Mouse (Mus musculus) liver, embryonic 11.5 days (tissue): ENCODE results near the gene Fgfr2. TPM values are rescaled to one million over a fixed set of nuclear protein-coding genes. Genes with fewer than 3 reads are reported as not detected.

ENCODE experiments used
- ATAC-seq: fragments of 200-750 bp; cut with Nextera tagmentation; replicated peaks from 2 replicates; pipeline ENCODE4 v1.8.0; 2017; ENCODE audit warnings: moderate number of reproducible peaks, mild to moderate bottlenecking, moderate TSS enrichment, moderate library complexity; ENCODE audit not compliant: low FRiP score
- DNase-seq: peaks from one replicate; pipeline ENCODE4 v3.0.0-alpha.2; 2017; ENCODE audit warnings: low spot score
- H3K27ac ChIP-seq: fragments of 300-500 bp; sonication (generic); 2 replicates; pipeline ENCODE4 v1.5.1; 2014; ENCODE audit warnings: mild to moderate bottlenecking, low read depth, low read length, control low read depth
- H3K27me3 ChIP-seq: fragments of 300-500 bp; sonication (generic); replicated peaks from 2 replicates; pipeline ENCODE4 v1.6.1; 2014; ENCODE audit warnings: low read length, mixed read lengths; ENCODE audit not compliant: control insufficient read depth, insufficient read depth
- H3K36me3 ChIP-seq: fragments of 300-500 bp; sonication (generic); 2 replicates; pipeline ENCODE4 v1.6.1; 2014; ENCODE audit warnings: mild to moderate bottlenecking, low read length, moderate library complexity, mixed read lengths; ENCODE audit not compliant: control insufficient read depth, insufficient read depth
- H3K4me1 ChIP-seq: fragments of 300-500 bp; sonication (generic); replicated peaks from 2 replicates; pipeline ENCODE4 v1.6.1; 2014; ENCODE audit warnings: low read length, mixed read lengths; ENCODE audit not compliant: control insufficient read depth, insufficient read depth
- H3K4me2 ChIP-seq: fragments of 300-500 bp; sonication (generic); 2 replicates; pipeline ENCODE4 v1.6.1; 2014; ENCODE audit warnings: mild to moderate bottlenecking, control low read depth, moderate library complexity
- H3K4me3 ChIP-seq: fragments of 300-500 bp; sonication (generic); 2 replicates; pipeline ENCODE4 v1.5.1; 2014; ENCODE audit warnings: low read depth, low read length, control low read depth
- H3K9ac ChIP-seq: fragments of 300-500 bp; sonication (generic); 2 replicates; pipeline ENCODE4 v1.6.1; 2014; ENCODE audit warnings: low read depth, low read length, control low read depth
- H3K9me3 ChIP-seq: fragments of 300-500 bp; sonication (generic); 2 replicates; pipeline ENCODE4 v1.6.1; 2016; ENCODE audit warnings: low read length, inconsistent platforms, mixed read lengths; ENCODE audit not compliant: control insufficient read depth
- WGBS: fragments of 180-500 bp; shearing (Covaris S2); extraction: QIAGEN DNeasy Blood & Tissue Kit; methylation state at CpG from one replicate; pipeline ENCODE4 v1.1.7; 2014; 5-methylcytosine and 5-hydroxymethylcytosine counted together
- polyA plus RNA-seq: library from polyadenylated mRNA; unstranded; fragments of >200 nt; fragmentation: Nextera tagmentation; extraction: Ambion mirVana; gene quantifications from 2 replicates; pipeline ENCODE4 v1.2.1, GENCODE M21; 2014

Gene Fgfr2
- polyA plus RNA-seq, 1 experiment from 2014 or later, result 32.6 TPM

DNA sequence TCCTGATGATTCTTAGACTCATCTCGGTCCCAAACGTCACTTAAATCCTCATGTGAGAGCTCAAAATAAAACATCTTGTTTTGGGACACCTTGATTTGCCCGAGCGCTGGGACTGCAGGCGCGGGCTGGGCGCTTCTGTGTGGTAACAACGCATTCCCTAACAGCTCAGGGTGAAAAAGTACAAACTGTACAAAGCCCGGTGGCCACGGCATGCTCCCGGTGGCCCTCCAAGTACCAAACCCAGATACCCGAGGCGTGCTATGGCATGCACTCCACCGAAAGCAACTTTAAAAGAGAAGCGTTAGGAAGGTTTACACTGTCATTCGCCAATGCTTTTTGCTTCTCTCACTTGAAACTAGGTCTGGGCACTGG lies 2187.7 kb downstream of the Fgfr2 start:
- Histone ChIP-seq H3K9ac (no peak overlapping the region), H3K9me3 (no peaks in the 10 kb centered on the region), H3K4me1 (no peaks in the 10 kb centered on the region; the same call in 1 of the 2 replicates), H3K4me2 (peak overlapping the region; percentile 69), H3K27ac (no peak overlapping the region), H3K4me3 (peak overlapping the region; percentile 45), H3K36me3 (no peaks in the 10 kb centered on the region), H3K27me3 (peaks cover 62% of the 10 kb centered on the region)
- DNase-seq (no peak), ATAC-seq (no peak)
- 12% methylated on average over 16 of the region's 16 CpGs for WGBS

DNA sequence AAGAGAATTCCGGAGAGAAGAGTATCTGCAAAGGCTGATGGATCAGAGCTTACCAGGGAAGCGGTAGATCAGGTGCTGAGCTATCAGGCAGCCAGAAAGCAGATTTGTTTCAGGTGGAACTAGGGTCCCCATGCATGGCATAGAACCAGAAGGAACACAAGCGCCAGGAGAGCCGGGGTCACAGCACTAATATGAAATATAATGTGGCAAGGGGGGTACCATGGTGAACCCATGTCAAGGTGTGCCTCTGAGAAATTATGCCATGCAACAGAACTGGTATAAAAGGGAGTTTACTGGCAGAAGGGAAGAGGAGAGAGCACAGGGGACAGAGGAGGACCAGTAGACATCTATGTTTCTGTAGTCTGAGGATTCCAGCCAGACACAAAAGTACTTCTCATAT lies 2188.5 kb downstream of the Fgfr2 start:
- H3K9me3 ChIP-seq, result no peaks in the 10 kb centered on the region
- H3K4me2 ChIP-seq, result no peak overlapping the region
- DNase-seq, result no peak
- no peak overlapping the region for H3K9ac ChIP-seq
- peaks cover 62% of the 10 kb centered on the region for H3K27me3 ChIP-seq
- H3K4me1 ChIP-seq, result no peaks in the 10 kb centered on the region; the same call in 1 of the 2 replicates
- 68% methylated on average over 4 of the region's 4 CpGs for WGBS
- H3K27ac ChIP-seq, result no peak overlapping the region
- no peak for ATAC-seq
- no peak overlapping the region for H3K4me3 ChIP-seq
- H3K36me3 ChIP-seq, result no peaks in the 10 kb centered on the region

DNA sequence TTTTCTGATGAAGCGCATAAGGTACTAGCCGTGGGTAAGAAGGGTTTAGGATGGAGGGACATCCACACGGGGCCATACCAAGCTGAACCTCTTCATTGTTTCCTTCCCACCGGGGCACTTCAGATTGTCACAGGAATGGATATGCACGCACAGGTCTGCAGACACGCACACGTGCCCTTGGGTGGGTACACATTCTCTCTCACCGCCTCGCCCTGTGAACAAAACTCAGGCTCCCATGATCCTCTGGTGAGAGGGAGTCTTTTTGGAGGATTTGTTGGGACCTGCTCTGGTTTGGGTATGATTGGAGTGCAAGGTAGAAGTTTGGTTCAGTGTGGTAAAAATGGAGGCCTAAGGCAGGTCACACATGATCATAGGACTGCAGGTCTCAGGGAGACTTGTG lies 2190.2 kb downstream of the Fgfr2 start:
- Histone ChIP-seq H3K36me3 (no peaks in the 10 kb centered on the region), H3K4me2 (no peak overlapping the region), H3K27me3 (peaks cover 49% of the 10 kb centered on the region), H3K9ac (no peak overlapping the region), H3K9me3 (no peaks in the 10 kb centered on the region), H3K27ac (no peak overlapping the region), H3K4me1 (no peaks in the 10 kb centered on the region; the same call in 1 of the 2 replicates), H3K4me3 (no peak overlapping the region)
- 82% methylated on average over 9 of the region's 9 CpGs for WGBS
- DNase-seq (no peak), ATAC-seq (no peak)

DNA sequence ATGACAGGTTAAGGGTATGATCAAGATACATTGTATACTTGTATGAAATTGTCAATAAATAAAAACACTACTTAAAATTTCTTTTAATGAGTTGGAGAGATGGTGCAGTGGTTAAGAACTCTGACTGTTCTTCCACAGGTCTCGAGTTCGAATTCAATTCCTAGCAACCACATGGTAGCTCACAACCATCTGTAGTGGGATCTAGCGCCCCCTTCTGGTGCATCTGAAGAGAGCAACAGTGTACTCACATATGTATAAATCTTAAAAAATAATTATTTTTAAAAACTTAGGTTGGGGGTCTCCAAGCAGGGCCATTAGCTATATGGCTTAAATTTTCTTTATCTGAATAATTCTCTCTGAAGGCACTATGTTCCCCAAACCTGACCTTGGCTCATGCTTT lies 2192.7 kb downstream of the Fgfr2 start:
- H3K27ac ChIP-seq, result no peak overlapping the region
- H3K9me3 ChIP-seq, result no peaks in the 10 kb centered on the region
- no peak overlapping the region for H3K4me2 ChIP-seq
- H3K27me3 ChIP-seq, result peaks cover 24% of the 10 kb centered on the region
- DNase-seq (no peak), ATAC-seq (no peak)
- no peak overlapping the region for H3K9ac ChIP-seq
- WGBS, result 56% methylated on average over 3 of the region's 3 CpGs
- no peaks in the 10 kb centered on the region for H3K36me3 ChIP-seq
- no peaks in the 10 kb centered on the region for H3K4me1 ChIP-seq
- no peak overlapping the region for H3K4me3 ChIP-seq

DNA sequence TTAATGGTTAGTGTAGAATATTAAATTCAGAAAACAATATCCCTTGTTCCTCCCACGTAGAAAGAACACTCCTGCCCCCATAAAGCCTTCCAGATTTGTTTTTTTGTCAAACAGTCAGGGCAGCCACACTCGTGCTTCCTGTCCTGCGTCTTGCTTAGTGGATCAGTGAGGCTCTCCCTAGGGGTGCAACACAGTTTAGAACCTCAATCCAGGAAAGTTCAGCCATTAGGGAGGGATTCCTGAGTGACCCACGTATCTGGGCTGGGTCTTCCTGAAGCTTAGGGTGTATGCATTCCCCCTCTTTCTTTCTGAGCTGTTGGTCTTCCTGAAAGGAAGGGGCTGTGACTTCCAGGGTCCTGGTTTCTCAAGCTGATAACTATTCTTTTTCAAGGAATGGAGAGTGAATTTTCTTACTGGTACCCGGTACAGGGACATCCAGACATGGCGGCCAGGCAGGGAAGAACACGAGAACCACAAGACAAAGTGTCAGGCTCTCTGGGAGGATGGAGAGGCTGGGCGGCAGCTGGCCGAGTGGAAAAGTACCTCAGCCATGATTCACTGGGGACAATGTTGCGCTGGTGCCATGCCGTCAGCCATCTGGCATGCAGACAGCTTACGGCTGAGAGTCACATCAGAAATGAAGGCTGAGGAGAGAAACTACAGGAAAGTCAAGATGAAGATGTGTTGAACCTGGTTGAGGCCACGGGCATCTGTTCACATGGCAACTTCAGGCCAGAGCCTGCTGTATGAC lies 2200.0 kb downstream of the Fgfr2 start:
- no peak for ATAC-seq
- H3K27ac ChIP-seq, result no peak overlapping the region
- H3K9me3 ChIP-seq, result no peaks in the 10 kb centered on the region
- no peak overlapping the region for H3K9ac ChIP-seq
- H3K27me3 ChIP-seq, result no peaks in the 10 kb centered on the region
- no peak overlapping the region for H3K4me3 ChIP-seq
- H3K36me3 ChIP-seq, result no peaks in the 10 kb centered on the region
- no peak for DNase-seq
- WGBS, result 67% methylated on average over 13 of the region's 13 CpGs
- no peak overlapping the region for H3K4me2 ChIP-seq
- H3K4me1 ChIP-seq, result no peaks in the 10 kb centered on the region

DNA sequence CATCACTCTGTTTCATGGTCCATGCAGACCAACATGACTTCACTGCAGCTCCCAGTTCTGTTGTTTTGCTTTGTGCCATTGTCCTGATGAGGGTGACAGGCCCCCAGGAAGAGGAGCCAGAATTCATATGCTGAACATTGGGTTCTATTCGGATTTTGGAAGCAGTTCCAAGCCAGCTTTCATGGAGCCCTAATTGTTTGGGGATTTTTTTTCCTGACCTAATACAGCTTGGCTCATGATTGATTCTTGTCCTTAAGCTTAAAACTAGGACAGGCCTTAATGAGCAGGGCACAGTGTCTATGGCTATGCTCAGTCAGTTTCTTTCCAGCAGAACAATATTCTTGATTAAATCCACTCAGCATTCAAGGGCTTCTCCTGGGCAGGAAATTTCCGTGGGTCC lies 2204.9 kb downstream of the Fgfr2 start:
- Histone ChIP-seq H3K27me3 (no peaks in the 10 kb centered on the region), H3K4me1 (no peaks in the 10 kb centered on the region), H3K9me3 (no peaks in the 10 kb centered on the region), H3K4me3 (no peak overlapping the region), H3K4me2 (no peak overlapping the region), H3K9ac (no peak overlapping the region), H3K27ac (no peak overlapping the region), H3K36me3 (0 out of 2 replicates have a peak, but pooled peaks cover 3% of the 10 kb centered on the region)
- DNase-seq (no peak), ATAC-seq (no peak)
- WGBS, result 57% methylated on average over 2 of the region's 2 CpGs

DNA sequence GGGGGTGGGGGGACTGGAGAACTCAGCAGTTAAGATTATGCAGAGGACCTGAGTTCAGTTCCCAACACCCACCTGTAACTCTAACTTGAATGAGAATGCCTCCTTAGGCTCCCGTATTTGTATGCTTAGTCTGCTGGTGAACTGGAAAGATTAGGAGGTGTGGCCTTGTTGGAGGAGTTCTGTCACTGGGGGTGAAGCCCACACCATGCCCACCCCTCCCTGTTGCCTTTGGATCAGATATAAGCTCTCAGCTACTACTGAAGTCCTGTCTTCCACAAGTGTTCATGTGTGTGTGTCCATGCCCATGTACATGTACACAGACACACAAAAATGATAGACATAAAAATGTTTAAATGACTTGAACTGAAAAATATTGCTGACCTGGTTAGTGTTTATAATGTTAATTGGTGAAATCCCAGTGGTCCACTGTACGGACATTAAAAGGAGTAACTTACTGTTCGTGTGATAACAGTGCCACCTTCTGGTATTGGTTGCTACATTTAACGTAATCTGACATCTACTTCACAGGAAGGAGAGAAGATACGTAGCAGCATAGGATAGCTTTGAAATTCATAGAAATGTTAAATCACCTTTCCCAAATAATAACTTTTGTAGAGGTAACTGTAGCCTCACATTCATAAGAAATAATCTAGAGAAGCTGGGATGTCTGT lies 2208.3 kb downstream of the Fgfr2 start:
- H3K4me3 ChIP-seq, result no peak overlapping the region
- H3K27ac ChIP-seq, result no peak overlapping the region
- H3K36me3 ChIP-seq, result 0 out of 2 replicates have a peak, but pooled peaks cover 3% of the 10 kb centered on the region
- ATAC-seq (no peak), DNase-seq (no peak)
- H3K9me3 ChIP-seq, result no peaks in the 10 kb centered on the region
- H3K4me2 ChIP-seq, result no peak overlapping the region
- no peaks in the 10 kb centered on the region for H3K27me3 ChIP-seq
- no peak overlapping the region for H3K9ac ChIP-seq
- no peaks in the 10 kb centered on the region for H3K4me1 ChIP-seq
- WGBS, result 48% methylated on average over 5 of the region's 5 CpGs

DNA sequence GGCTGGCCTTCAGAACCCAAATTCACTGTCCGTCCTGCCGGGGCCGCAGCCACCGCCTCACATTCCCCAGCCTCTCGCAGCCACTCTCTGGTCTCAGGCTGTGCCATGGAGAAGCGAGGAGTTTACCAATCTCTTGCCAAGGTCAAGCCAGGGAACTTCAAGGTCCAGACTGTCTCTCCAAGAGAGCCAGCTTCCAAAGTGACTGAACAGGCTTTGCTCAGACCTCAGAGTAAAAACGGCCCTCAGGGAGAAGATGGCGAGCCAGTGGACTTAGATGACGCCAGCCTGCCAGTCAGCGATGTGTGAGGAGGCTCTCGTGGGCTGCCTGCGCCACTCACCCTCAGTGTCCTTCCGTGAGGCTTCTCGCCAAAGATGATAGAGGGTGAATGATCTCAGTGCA lies 2212.3 kb downstream of the Fgfr2 start:
- Histone ChIP-seq H3K9ac (no peak overlapping the region), H3K4me2 (no peak overlapping the region), H3K27ac (no peak overlapping the region), H3K4me1 (no peaks in the 10 kb centered on the region), H3K27me3 (no peaks in the 10 kb centered on the region), H3K36me3 (0 out of 2 replicates have a peak, but pooled peaks cover 3% of the 10 kb centered on the region), H3K9me3 (no peaks in the 10 kb centered on the region), H3K4me3 (no peak overlapping the region)
- DNase-seq (no peak), ATAC-seq (no peak)
- 90% methylated on average over 14 of the region's 14 CpGs for WGBS
